Mouse (Mus musculus) C2C12 (cell line): ENCODE results near the gene Aar2. TPM values are rescaled to one million over a fixed set of nuclear protein-coding genes. Genes with fewer than 3 reads are reported as not detected.

Experiments
- H3K27me3 ChIP-seq: one replicate; pipeline ENCODE4 v1.6.1; 2011; ENCODE audit not compliant: control insufficient read depth, insufficient read depth, insufficient read length
- H3K36me3 ChIP-seq: one replicate; pipeline ENCODE4 v1.6.1; 2011; ENCODE audit not compliant: control insufficient read depth, insufficient read depth
- H3K4me3 ChIP-seq: one replicate; pipeline ENCODE4 v1.5.1; 2011; ENCODE audit warnings: mild to moderate bottlenecking, control low read depth; ENCODE audit not compliant: poor library complexity, insufficient read depth, severe bottlenecking
- H3K79me2 ChIP-seq: one replicate; pipeline ENCODE4 v1.6.1; 2011; ENCODE audit not compliant: control insufficient read depth, insufficient read depth
- H3K79me3 ChIP-seq: one replicate; pipeline ENCODE4 v1.6.1; 2011; ENCODE audit warnings: low read depth, control low read depth
- H3ac ChIP-seq: one replicate; pipeline ENCODE3; 2011; ENCODE audit warnings: low read depth; ENCODE audit not compliant: control insufficient read depth, insufficient read length
- CEBPB ChIP-seq: IDR thresholded peaks from one replicate; pipeline ENCODE4 v1.6.1; 2011; ENCODE audit warnings: low read depth, mild to moderate bottlenecking, control low read depth, moderate library complexity
- CTCF ChIP-seq: IDR thresholded peaks from one replicate; pipeline ENCODE4 v1.5.1; 2011; ENCODE audit not compliant: control insufficient read depth, insufficient read depth, insufficient read length
- FOSL1 ChIP-seq: IDR thresholded peaks from one replicate; pipeline ENCODE4 v1.8.0; 2011; ENCODE audit warnings: mild to moderate bottlenecking, low read length; ENCODE audit not compliant: poor library complexity, insufficient read depth, severe bottlenecking
- MAX ChIP-seq: IDR thresholded peaks from one replicate; pipeline ENCODE4 v1.6.1; 2011; ENCODE audit warnings: mild to moderate bottlenecking, control low read depth
- MYOD1 ChIP-seq: IDR thresholded peaks from one replicate; pipeline ENCODE4 v1.6.1; 2011; ENCODE audit warnings: low read depth; ENCODE audit not compliant: control insufficient read depth, insufficient read length
- MYOG ChIP-seq: IDR thresholded peaks from one replicate; pipeline ENCODE4 v1.6.1; 2011; ENCODE audit not compliant: control insufficient read depth, insufficient read length; ENCODE audit errors: extremely low read depth
- USF1 ChIP-seq: IDR thresholded peaks from one replicate; pipeline ENCODE4 v1.6.1; 2011; ENCODE audit warnings: low read depth, mild to moderate bottlenecking, control low read depth, moderate library complexity
- polyA plus RNA-seq: library from polyadenylated mRNA; unstranded; fragments of >200 nt; fragmentation: generic; extraction: Trizol; gene quantifications from one replicate; pipeline ENCODE4 v1.2.1, GENCODE M21; 2012; ENCODE audit warnings: missing spikeins

The Aar2 gene
- polyA plus RNA-seq, 1 experiment: 20.5 TPM

- no peak for TF ChIP-seq FOSL1
- no peak for TF ChIP-seq USF1
- no peak for TF ChIP-seq CTCF
- TF ChIP-seq MAX: no peak
- no peak for TF ChIP-seq MYOD1
- no peak for TF ChIP-seq MYOG
- no peak for TF ChIP-seq CEBPB
- no peak overlapping the region for H3K4me3 ChIP-seq
- no peak overlapping the region for H3ac ChIP-seq
Measured at GRCm38 (mm10) chr2:156584797-156585471, 37.5 kb downstream of the Aar2 start.

GRCm38 (mm10) chr2:156589481-156589880 lies 42.1 kb downstream of the Aar2 start:
- Histone ChIP-seq H3K79me2 (no peaks in the 10 kb centered on the region), H3K27me3 (peaks cover 22% of the 10 kb centered on the region), H3K36me3 (no peaks in the 10 kb centered on the region), H3K4me3 (no peak overlapping the region), H3ac (no peak overlapping the region), H3K79me3 (no peaks in the 10 kb centered on the region)
- no peak for TF ChIP-seq USF1

More at GRCm38 (mm10) chr2:156584797-156585471, 37.5 kb downstream of the Aar2 start:
- Histone ChIP-seq H3K79me3 (no peaks in the 10 kb centered on the region), H3K79me2 (no peaks in the 10 kb centered on the region), H3K36me3 (no peaks in the 10 kb centered on the region), H3K27me3 (peaks cover 48% of the 10 kb centered on the region)

GRCm38 (mm10) chr2:156594987-156595490 lies 47.7 kb downstream of the Aar2 start:
- H3K36me3 ChIP-seq: no peaks in the 10 kb centered on the region
- TF ChIP-seq MYOG (no peak), FOSL1 (no peak), MYOD1 (no peak), USF1 (no peak), CEBPB (no peak), CTCF (no peak), MAX (no peak)
- H3K79me2 ChIP-seq: no peaks in the 10 kb centered on the region
- H3K79me3 ChIP-seq: no peaks in the 10 kb centered on the region
- no peak overlapping the region for H3K4me3 ChIP-seq
- H3K27me3 ChIP-seq: peaks cover 19% of the 10 kb centered on the region
- H3ac ChIP-seq: no peak overlapping the region

GRCm38 (mm10) chr2:156602581-156602980 lies 55.2 kb downstream of the Aar2 start:
- no peak overlapping the region for H3ac ChIP-seq
- no peaks in the 10 kb centered on the region for H3K36me3 ChIP-seq
- H3K27me3 ChIP-seq: peaks cover 44% of the 10 kb centered on the region
- H3K79me2 ChIP-seq: no peaks in the 10 kb centered on the region
- TF ChIP-seq MYOG: no peak
- TF ChIP-seq FOSL1: no peak
- no peaks in the 10 kb centered on the region for H3K79me3 ChIP-seq
- no peak overlapping the region for H3K4me3 ChIP-seq

GRCm38 (mm10) chr2:156603671-156604070 lies 56.3 kb downstream of the Aar2 start:
- no peak overlapping the region for H3K4me3 ChIP-seq
- H3K79me3 ChIP-seq: no peaks in the 10 kb centered on the region
- H3K36me3 ChIP-seq: no peaks in the 10 kb centered on the region
- TF ChIP-seq CTCF (no peak), CEBPB (no peak), FOSL1 (no peak), MYOD1 (no peak), MAX (no peak), USF1 (no peak), MYOG (no peak)
- no peaks in the 10 kb centered on the region for H3K79me2 ChIP-seq
- H3K27me3 ChIP-seq: peaks cover 49% of the 10 kb centered on the region
- H3ac ChIP-seq: no peak overlapping the region

GRCm38 (mm10) chr2:156605144-156605543 lies 57.8 kb downstream of the Aar2 start:
- H3K4me3 ChIP-seq: no peak overlapping the region
- H3ac ChIP-seq: no peak overlapping the region
- TF ChIP-seq MYOD1 (no peak), CEBPB (no peak), CTCF (no peak), MYOG (no peak), FOSL1 (no peak), USF1 (no peak), MAX (no peak)
- peaks cover 63% of the 10 kb centered on the region for H3K27me3 ChIP-seq
- H3K79me3 ChIP-seq: no peaks in the 10 kb centered on the region
- H3K79me2 ChIP-seq: no peaks in the 10 kb centered on the region
- no peaks in the 10 kb centered on the region for H3K36me3 ChIP-seq
